Mouse (Mus musculus) left cerebral cortex, postnatal 14 days (tissue): ENCODE data around the gene Siva1. TPM values are rescaled to one million over a fixed set of nuclear protein-coding genes. Genes with fewer than 3 reads are reported as not detected.

ENCODE experiments used
- DNase-seq, 2 experiments: peaks; one replicate each; pipeline ENCODE4 v3.0.0; 2021 to 2022; ENCODE audit warnings: low spot score in 2 of 2, mixed read lengths in 1 of 2
- intact Hi-C: fragments of 180-260 bp; cut with DNase I; formaldehyde crosslinking; loops from one replicate; pipeline ENCODE4 v1.15.1; 2025
- total RNA-seq, 2 experiments: library from RNA; stranded (reverse); gene quantifications; 2 replicates each; pipeline ENCODE4 v1.2.3; 2021

Gene Siva1
- total RNA-seq, 2 experiments from 2014 or later, result 14.5 to 16.8 TPM

DNA sequence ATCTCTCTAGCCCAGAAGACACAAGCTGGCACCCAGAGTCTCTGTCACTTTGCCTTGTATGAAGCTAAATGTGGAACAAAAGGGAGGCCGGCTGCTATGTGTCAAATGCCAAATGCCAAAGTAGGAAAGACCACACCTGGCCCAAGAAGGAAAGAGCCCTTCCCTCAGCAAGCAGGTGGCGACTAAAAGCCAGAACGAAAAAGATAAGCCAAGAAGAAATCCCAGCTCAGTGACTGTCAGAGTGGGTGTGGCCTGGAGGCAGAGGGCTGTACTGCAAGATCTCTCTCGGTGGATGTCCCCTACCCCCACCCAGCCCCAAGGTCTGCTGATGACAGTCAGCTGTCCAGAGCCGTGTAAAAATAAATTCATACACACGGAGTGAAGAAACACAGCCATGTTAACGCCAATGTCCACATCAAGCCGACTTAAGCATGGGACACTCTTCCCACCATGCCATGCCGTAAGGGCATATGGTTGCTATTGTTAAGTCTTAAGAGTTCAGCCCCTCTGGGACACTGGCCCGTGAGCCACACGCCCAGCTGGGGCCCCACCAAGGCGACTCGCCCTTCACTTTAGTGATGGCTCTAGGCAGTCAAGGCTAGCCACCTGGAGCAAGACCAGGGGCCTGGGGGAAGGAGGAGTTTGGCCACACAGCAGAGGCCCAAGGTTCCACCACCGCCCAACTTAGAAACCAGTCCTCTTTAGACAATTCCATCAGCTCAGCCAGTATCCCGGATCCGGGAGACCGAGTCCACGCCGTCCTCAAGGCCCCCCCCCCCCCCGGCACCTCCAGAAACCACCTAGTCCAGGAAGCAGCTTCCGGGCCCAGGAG, 28.5 kb downstream of the Siva1 start:
- DNase-seq, result peak in 1 of 2 experiments; percentile 69
- intact Hi-C loops, result no loop called here

DNA sequence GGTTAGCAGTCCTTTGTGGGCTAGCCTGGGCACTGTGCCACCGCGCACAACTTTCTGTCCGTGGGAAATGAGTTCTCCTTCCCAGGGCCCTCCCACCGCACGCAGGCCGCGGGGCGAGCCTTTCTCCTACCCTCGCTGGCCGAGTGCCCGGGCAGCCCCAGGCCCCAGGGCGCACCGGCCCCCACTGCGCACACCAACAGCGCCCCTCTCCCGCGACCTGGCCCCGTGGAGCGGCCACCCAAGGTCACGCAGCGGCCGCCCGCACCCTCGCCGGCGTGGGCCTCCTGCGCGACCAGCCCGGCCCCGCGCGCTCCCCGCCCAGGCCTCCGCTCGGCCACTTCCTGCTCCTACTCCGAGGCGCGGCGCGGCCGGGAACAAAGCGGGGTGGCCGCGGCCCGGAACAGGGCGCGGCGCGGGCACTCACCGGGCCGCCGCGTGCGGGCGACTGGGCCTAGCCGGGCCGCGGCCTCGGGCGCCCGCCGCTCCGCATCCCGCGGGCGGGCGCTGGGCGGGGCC, 29.2 kb downstream of the Siva1 start:
- DNase-seq, result peak in 1 of 2 experiments; percentile 44
- intact Hi-C loops, result no loop called here

DNA sequence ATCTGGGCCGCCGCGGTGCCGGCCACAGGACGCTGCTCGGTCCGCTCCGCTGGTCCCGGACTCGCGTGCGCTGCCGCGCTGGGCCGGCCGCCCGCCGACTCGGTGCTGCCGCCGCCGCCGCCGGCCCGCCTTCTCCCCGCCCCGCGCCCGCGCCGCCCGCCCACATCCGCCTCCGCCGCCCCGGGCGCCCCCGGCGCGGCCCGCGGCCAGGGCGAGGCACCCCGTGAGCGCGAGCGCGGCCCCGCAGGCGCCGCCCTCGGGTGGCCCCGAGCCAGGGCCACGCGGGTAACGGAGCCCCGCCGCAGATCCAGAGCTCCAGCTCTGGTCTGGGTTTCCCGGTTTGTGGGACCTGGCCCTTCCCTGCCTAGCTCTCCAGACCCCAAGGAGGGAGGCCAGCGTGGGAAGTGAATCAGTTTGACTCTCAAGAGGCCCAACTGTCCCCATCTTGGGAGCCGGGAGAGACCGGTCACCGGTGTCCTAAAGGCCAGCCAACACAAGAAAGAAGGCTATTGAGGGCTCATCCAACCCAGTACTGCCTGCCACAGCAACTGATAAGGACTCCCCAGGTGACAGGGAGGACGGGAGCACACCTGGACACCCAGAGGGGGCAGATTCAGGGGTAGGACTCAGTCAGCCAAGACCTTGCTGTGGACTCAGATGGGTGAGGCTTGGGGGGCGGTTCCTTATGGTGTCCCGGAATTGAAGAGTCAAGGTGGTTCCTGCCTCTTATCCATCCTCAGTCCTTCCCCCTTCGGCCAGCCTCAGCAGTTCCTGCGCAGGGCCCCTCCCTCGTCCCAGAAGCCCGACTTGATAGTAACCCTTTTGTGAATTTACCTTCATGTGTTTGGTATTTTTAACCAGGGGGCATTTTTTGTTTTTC, 29.9 kb downstream of the Siva1 start, which contains the start of gene Akt1:
TSS of gene Akt1 (minus strand) at position 753 of the 880 bp plus-strand sequence.
- intact Hi-C loops, result no loop called here

DNA sequence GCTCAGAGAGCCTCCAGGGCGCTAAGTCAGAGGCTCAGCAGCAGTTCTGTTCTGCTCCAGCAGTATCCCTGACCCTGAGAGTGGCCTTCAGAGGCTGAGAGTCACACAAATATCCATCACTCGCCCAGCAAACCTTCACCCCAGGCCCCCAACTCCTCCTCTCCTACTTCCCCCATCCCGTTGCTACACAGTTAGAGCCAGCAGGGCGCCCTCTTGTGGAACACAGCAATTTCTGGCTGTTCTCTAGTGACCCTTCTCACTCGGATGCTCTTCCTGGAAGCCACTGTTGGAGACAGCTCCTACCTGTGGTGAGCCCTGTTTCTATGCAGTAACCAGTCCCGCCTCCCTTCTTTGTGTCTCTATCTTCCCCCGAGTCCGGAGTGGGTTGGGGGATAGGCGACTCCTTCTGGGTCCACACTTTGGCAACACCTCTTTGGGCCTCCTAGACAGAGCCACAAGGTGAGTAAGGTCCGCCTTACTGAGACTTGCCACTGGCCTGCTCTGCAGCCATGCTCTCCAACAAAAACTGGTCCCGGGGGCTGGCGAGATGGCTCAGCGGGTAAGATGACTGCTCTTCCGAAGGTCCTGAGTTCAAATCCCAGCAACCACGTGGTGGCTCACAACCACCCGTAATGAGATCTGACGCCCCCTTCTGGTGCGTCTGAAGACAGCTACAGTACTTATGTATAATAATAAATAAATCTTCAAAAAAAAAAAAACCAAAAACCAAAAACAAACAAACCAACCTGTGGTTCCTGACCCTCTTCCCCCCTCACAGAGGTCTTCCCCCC, 31.0 kb downstream of the Siva1 start:
- DNase-seq, result peak; percentile 84 to 90
- intact Hi-C loops, result no loop called here

More for the DNA sequence above, 29.9 kb downstream of the Siva1 start, which contains the start of gene Akt1:
- no peak for DNase-seq

- intact Hi-C loops, result no loop called here
Observed at GRCm38 (mm10) chr12:112677076-112677475, 32.6 kb downstream of the Siva1 start.

GRCm38 (mm10) chr12:112677943-112678554, 33.6 kb downstream of the Siva1 start:
- no peak for DNase-seq
- intact Hi-C loops, result no loop called here

More at GRCm38 (mm10) chr12:112677076-112677475, 32.6 kb downstream of the Siva1 start:
- DNase-seq, result no peak

- intact Hi-C loops, result no loop called here
- DNase-seq, result no peak
Observed at GRCm38 (mm10) chr12:112678555-112679026, 34.1 kb downstream of the Siva1 start, which contains the start of gene Zbtb42. TSS of gene Zbtb42 (plus strand) at chr12:112678828.

- peak; percentile 37 to 56 for DNase-seq
- intact Hi-C loops, result no loop called here
Observed at GRCm38 (mm10) chr12:112679027-112679996, 34.8 kb downstream of the Siva1 start.

DNA sequence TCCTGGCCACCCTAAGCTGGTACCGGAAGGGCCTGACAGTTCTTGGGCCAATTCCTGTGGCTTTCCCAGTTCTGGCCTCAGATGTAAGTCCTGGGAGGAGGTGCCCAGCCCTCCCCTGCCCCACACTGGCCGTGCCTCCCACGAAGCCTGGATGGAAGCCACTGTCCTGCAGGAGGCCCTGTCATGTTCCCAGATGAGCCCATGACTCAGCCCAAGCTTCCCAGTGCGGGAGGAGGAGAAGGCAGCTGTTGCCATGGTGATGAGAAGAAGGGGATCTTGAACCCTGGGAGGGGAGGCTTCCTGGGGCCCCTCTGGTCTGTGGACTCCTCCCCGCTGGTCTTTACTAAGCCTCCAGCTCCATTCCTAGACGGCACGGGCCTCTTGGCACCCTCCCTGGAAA, 38.9 kb downstream of the Siva1 start:
- intact Hi-C loops, result no loop called here
- no peak for DNase-seq

- no peak for DNase-seq
- intact Hi-C loops, result no loop called here
Observed at GRCm38 (mm10) chr12:112688458-112688857, 44.0 kb downstream of the Siva1 start.

DNA sequence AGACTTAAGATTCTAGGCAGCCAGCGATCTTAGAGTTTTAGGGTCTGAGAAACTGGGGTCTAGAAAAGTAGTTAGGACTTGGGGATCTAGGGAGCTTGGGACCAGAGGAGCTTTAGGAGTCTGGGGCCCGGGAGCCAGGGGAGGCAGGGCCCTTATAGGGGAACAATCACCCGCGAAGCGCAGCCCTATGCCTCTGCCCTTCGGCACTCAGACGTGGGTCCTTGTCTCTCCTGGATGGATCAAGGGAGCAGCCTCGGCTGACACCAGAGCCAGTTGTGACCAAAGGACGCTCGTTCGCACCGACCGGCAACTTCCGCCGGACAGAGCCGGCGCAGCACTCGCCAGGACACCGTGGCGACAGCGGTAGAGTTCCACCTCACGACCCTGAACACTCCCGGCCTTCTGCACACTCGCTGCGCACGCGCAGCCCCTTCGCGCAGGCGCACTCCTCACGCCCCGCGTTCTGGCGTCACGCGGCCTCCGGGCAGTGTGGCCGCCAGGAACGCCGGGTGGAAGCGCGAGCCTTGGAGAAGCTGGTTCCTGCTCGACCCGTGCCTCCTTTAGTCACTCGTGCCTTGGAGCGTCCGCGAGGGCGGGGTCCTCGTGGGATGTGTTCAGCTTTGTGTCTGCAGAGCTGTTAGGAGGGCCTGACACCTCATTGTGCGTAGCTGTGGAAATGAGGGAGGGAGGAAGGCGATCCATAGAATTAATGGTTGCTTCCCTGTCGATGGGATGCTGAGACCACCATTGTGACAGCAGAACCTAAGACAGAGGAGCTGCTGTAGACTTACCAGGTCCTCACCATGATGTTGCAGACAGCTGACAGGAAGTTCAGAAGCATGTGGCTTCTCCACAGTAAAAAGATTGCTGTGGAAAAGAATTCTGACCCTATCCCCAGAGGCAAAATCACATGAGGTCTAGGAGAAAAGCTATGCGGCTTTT, 49.0 kb downstream of the Siva1 start:
- intact Hi-C loops, result no loop called here

DNA sequence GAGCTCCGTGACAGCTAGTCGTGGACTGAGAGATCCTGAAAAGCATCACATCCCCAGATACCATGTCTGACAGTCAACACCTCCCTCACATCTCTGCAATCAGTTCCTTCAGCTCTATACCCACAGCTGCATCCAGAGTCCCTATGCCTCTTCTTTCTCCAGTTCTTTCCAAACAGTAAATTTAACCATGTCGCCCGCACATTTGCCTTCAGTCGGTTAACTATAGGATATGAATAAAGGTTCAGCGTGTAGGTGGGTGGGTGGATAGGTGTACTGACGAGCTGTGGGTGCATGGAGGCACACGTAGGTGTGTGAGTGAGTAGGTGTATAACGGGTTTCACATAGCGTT, 49.6 kb downstream of the Siva1 start:
- no peak for DNase-seq

More for the DNA sequence above, 49.0 kb downstream of the Siva1 start:
- peak; percentile 95 to 96 for DNase-seq

DNA sequence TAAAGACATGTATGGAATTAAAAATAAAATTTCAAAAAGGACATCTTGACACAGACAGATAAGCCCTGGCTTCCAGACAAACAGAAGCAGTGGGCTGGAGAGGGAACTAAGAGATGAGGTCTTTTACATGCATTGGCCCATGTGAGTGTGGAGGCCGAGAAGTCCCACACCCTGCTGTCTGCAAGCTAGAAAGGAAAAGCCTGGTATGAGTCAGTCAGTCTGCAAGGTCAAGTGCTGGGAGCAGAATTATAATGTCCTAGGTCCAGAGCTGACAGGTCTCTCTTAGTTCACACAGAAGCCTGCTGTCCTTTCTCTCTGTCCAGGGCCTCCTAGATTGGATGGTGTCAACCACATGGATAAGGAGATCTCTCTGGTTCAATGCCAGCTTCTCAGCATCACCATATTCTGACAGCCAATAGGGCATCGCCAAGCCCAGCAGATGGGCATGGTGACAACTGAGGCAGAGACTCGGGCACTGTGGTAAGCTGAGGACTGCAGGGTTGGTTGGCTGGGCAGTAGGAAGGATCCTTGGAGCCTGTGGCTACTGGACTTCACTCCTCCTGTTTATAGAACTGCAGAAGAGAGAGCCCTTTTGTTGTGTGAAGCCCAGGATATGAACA, 52.4 kb downstream of the Siva1 start:
- intact Hi-C loops, result no loop called here
- no peak for DNase-seq

More for the DNA sequence above, 49.6 kb downstream of the Siva1 start:
- intact Hi-C loops, result no loop called here
